Mouse (Mus musculus) brain, embryonic 14.5 days (tissue): ENCODE measurements at regions not wholly inside any gene's neighbourhood (a gene's known extent, or its start where the extent isn't known, plus 50 kb on each side); places are given as distances from the start of the nearest gene placed in this dataset.

Source experiments
- CTCF ChIP-seq: fragments of 200-500 bp; IDR thresholded peaks from 2 replicates; pipeline ENCODE4 v1.5.1; 2012; ENCODE audit warnings: inconsistent platforms, mild to moderate bottlenecking, moderate library complexity, borderline replicate concordance; ENCODE audit not compliant: insufficient read depth, insufficient read length; ENCODE audit errors: extremely low read depth
- POLR2A ChIP-seq: fragments of 200-500 bp; IDR thresholded peaks from 2 replicates; pipeline ENCODE4 v1.6.1; 2012; ENCODE audit warnings: mild to moderate bottlenecking, inconsistent platforms, borderline replicate concordance; ENCODE audit not compliant: poor library complexity, insufficient read depth, insufficient read length, severe bottlenecking; ENCODE audit errors: extremely low read depth

- TF ChIP-seq CTCF (no peak), POLR2A (no peak)
Observed at GRCm38 (mm10) chr8:90519567-90519966, 171.4 kb upstream of the Tox3 start.
